Mouse (Mus musculus): ENCODE data around the gene Klk1b5. TPM values are rescaled to one million over a fixed set of nuclear protein-coding genes. Genes with fewer than 3 reads are reported as not detected.

Klk1b5 gene
- total and polyA plus RNA-seq, 2 experiments from 2014 or later, result not detected

DNA sequence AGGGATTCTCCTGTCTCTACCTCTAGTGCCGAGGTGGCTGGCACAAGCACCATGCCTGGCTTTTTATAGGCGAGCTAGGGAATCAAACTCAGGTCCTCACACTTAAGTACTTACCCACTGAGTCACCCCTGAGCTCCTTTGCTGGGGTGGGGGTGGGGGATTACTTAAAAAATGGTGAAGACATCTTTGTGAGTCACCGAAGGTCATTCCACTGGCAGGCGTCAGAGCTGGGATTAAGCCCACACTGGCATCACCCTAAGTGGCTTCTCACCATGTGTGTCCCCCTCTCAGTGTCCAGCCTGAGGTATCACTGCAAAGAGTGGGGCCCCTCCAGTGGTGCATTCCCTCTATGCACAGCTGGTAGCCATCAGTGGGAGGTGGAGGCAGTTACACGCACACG, 44.7 kb downstream of the Klk1b5 start:
- no peak overlapping the region for H3K4me2 ChIP-seq (ENCODE audit: low read depth, low read length)
- H3K9me3 ChIP-seq (replicated peaks; ENCODE audit: control insufficient read depth, low read length), result no peaks in the 10 kb centered on the region
- DNase-seq (ENCODE audit: low spot score) (no peak), ATAC-seq (ENCODE audit: insufficient read depth, low read depth) (no peak)
- peaks cover 18% of the 10 kb centered on the region for H3K27me3 ChIP-seq (ENCODE audit: control insufficient read depth, insufficient read depth, low read length)
- 68% methylated on average over 6 of the region's 6 CpGs for WGBS
- H3K4me3 ChIP-seq (ENCODE audit: low read depth, low read length), result no peak overlapping the region
- H3K27ac ChIP-seq (ENCODE audit: low read depth), result no peak overlapping the region
- no peaks in the 10 kb centered on the region for H3K4me1 ChIP-seq (ENCODE audit: control insufficient read depth, insufficient read depth)
- TF ChIP-seq CTCF (IDR thresholded peaks at IDR 0.05; ENCODE audit: low read depth) (no peak), EP300 (IDR thresholded peaks at IDR 0.05; ENCODE audit: low read depth) (no peak)
- H3K36me3 ChIP-seq (replicated peaks; ENCODE audit: control insufficient read depth, insufficient read depth, low read length), result no peaks in the 10 kb centered on the region
- no peak overlapping the region for H3K9ac ChIP-seq (replicated peaks; ENCODE audit: low read depth, low read length)

DNA sequence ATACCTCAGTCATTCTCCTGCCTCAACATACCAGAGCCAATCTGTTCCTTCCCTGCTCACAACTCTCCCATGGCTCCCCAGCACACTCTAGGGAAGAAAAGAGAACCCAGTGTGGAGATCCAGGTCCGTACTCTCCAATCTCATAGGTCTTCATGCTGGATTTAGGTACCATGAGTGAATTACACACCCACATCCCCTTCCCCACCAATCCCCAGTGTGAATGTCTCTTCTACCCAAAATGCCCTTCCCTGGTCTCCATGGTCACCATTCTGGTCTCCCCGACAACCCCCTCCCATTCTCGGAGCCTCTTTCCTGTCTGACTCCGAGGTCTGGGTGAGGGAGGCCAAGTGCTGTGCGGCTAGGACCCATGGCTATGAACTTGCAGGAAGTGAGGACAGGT, 45.4 kb downstream of the Klk1b5 start, which contains the start of gene Gm15517:
Gm15517 (plus strand) TSS at position 301 of the 400 bp plus-strand sequence.
- DNase-seq (ENCODE audit: low spot score), result no peak
- TF ChIP-seq CTCF (IDR thresholded peaks at IDR 0.05; ENCODE audit: low read depth) (no peak), EP300 (IDR thresholded peaks at IDR 0.05; ENCODE audit: low read depth) (no peak)
- WGBS, result 46% methylated on average over 5 of the region's 5 CpGs
- no peak for ATAC-seq (ENCODE audit: insufficient read depth, low read depth)
- Histone ChIP-seq H3K9ac (replicated peaks; ENCODE audit: low read depth, low read length) (no peak within 1 kb of the TSS), H3K27me3 (ENCODE audit: control insufficient read depth, insufficient read depth, low read length) (peaks cover 18% of the 10 kb centered on the region), H3K27ac (ENCODE audit: low read depth) (no peak within 1 kb of the TSS), H3K9me3 (replicated peaks; ENCODE audit: control insufficient read depth, low read length) (no peaks in the 10 kb centered on the region), H3K36me3 (replicated peaks; ENCODE audit: control insufficient read depth, insufficient read depth, low read length) (no peaks in the 10 kb centered on the region), H3K4me1 (ENCODE audit: control insufficient read depth, insufficient read depth) (no peaks in the 10 kb centered on the region), H3K4me2 (ENCODE audit: low read depth, low read length) (no peak within 1 kb of the TSS), H3K4me3 (ENCODE audit: low read depth, low read length) (no peak within 1 kb of the TSS)

DNA sequence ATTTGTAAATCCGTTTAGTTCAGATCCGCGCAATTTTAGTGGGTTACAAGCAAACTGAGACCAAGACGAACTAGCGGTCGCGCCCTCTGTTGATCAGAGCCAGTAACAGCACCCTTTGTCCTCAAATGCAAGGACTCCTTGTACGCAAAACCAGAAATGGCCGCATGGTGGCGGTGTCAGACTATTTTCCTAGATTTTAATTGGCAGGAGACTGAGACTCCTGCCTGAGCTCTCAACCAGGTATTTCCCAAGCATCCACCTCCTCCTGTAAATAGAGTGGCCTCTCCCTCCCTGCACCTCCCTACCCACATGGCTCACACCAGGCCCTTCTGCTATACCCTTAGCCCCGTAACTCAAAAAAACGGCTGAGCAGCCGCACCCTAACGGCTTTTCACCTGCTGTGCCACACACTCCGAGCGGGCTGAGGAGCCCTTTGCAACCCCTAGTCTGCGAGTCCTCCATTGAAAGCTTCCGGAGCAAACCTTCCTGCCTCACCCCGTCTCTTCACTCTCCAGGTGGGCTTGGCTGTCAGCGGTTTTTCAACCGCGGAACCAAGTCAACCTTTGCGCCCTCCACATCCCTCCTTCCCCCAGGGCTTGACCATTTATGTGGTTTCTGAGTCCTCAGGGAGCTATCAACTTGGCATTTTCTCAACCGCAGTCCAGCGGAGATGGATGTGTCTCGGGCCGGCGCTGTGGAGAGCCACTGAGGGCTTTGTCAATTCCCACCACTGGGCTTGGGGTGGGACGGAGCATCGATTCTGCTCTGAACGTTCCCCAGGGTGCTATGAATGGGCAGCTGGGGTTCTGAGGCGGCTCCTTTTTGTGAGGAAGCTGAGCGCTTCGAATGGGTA, 47.3 kb downstream of the Klk1b5 start:
- peaks cover 21% of the 10 kb centered on the region for H3K27me3 ChIP-seq (ENCODE audit: control insufficient read depth, insufficient read depth, low read length)
- ATAC-seq (ENCODE audit: insufficient read depth, low read depth), result peak; percentile 71; the same call in 1 of the 2 replicates

DNA sequence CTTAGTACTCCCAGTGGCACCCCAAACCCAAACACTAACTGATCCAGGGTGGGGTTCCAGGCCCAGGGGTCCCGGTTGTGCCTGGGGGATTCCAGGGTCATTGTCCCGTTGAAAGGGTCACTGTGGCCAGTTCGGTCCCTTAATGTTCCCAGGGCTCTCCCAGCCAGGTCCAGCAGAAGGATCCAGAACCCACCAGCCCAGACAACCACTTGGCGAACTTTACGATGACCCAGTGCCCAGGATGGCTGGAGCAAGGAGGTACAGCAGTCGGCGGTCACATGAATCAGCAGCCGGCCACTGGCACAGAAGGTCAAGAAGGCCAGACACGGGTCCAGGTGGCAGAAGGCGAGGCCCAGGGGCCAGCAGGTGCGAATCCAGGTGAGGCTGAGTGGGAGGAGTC, 52.4 kb downstream of the Klk1b5 start:
- H3K9ac ChIP-seq (replicated peaks; ENCODE audit: low read depth, low read length), result no peak overlapping the region
- WGBS, result 71% methylated on average over 11 of the region's 11 CpGs
- no peaks in the 10 kb centered on the region for H3K4me1 ChIP-seq (ENCODE audit: control insufficient read depth, insufficient read depth)
- DNase-seq (ENCODE audit: low spot score) (no peak), ATAC-seq (ENCODE audit: insufficient read depth, low read depth) (no peak)
- no peak overlapping the region for H3K4me2 ChIP-seq (ENCODE audit: low read depth, low read length)
- peaks cover 12% of the 10 kb centered on the region; the same call in 1 of the 2 replicates for H3K27me3 ChIP-seq (ENCODE audit: control insufficient read depth, insufficient read depth, low read length)
- no peak overlapping the region for H3K4me3 ChIP-seq (ENCODE audit: low read depth, low read length)
- TF ChIP-seq CTCF (IDR thresholded peaks at IDR 0.05; ENCODE audit: low read depth), result no peak
- no peak for TF ChIP-seq EP300 (IDR thresholded peaks at IDR 0.05; ENCODE audit: low read depth)
- H3K9me3 ChIP-seq (replicated peaks; ENCODE audit: control insufficient read depth, low read length), result no peaks in the 10 kb centered on the region
- no peak overlapping the region for H3K27ac ChIP-seq (ENCODE audit: low read depth)
- H3K36me3 ChIP-seq (replicated peaks; ENCODE audit: control insufficient read depth, insufficient read depth, low read length), result no peaks in the 10 kb centered on the region

More for the DNA sequence above, 47.3 kb downstream of the Klk1b5 start:
- H3K4me1 ChIP-seq (ENCODE audit: control insufficient read depth, insufficient read depth), result no peaks in the 10 kb centered on the region
- no peak overlapping the region for H3K4me3 ChIP-seq (ENCODE audit: low read depth, low read length)
- DNase-seq (ENCODE audit: low spot score), result peak; percentile 84
- H3K9me3 ChIP-seq (replicated peaks; ENCODE audit: control insufficient read depth, low read length), result no peaks in the 10 kb centered on the region
- WGBS, result 5% methylated on average over 34 of the region's 34 CpGs
- no peak overlapping the region for H3K9ac ChIP-seq (replicated peaks; ENCODE audit: low read depth, low read length)
- TF ChIP-seq CTCF (IDR thresholded peaks at IDR 0.05; ENCODE audit: low read depth), result peak; percentile 98
- TF ChIP-seq EP300 (IDR thresholded peaks at IDR 0.05; ENCODE audit: low read depth), result no peak
- no peak overlapping the region for H3K4me2 ChIP-seq (ENCODE audit: low read depth, low read length)
- no peak overlapping the region for H3K27ac ChIP-seq (ENCODE audit: low read depth)
- H3K36me3 ChIP-seq (replicated peaks; ENCODE audit: control insufficient read depth, insufficient read depth, low read length), result no peaks in the 10 kb centered on the region

DNA sequence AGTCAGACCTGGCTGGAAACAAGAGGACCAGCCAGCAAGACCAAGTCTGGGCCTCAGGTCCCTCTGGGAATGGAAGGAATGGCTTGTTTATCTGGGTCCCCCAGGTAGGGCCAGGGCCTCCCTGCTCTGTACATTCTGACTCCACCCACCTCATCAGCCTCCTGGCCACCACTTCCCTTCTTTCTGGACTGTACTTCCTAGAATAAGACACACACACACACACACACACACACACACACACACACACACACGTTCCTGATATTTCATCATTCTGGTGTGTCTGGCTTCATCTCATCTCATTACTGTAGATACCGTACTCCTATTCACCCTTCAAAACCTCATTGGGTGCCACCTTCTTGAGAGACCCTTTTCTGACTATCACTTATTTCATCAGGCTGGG, 53.7 kb downstream of the Klk1b5 start:
- no peak overlapping the region for H3K4me2 ChIP-seq (ENCODE audit: low read depth, low read length)
- DNase-seq (ENCODE audit: low spot score) (no peak), ATAC-seq (ENCODE audit: insufficient read depth, low read depth) (no peak)
- TF ChIP-seq CTCF (IDR thresholded peaks at IDR 0.05; ENCODE audit: low read depth), result no peak
- no peak for TF ChIP-seq EP300 (IDR thresholded peaks at IDR 0.05; ENCODE audit: low read depth)
- 78% methylated on average over 2 of the region's 2 CpGs for WGBS
- H3K4me1 ChIP-seq (ENCODE audit: control insufficient read depth, insufficient read depth), result no peaks in the 10 kb centered on the region
- H3K4me3 ChIP-seq (ENCODE audit: low read depth, low read length), result no peak overlapping the region
- H3K9ac ChIP-seq (replicated peaks; ENCODE audit: low read depth, low read length), result no peak overlapping the region
- H3K27ac ChIP-seq (ENCODE audit: low read depth), result no peak overlapping the region
- H3K9me3 ChIP-seq (replicated peaks; ENCODE audit: control insufficient read depth, low read length), result no peaks in the 10 kb centered on the region
- H3K27me3 ChIP-seq (ENCODE audit: control insufficient read depth, insufficient read depth, low read length), result peaks cover 15% of the 10 kb centered on the region; the same call in 1 of the 2 replicates
- no peaks in the 10 kb centered on the region for H3K36me3 ChIP-seq (replicated peaks; ENCODE audit: control insufficient read depth, insufficient read depth, low read length)

Other genes with a start within 250 kb of the Klk1b5 start
- not detected in 2 replicates for gene Klk1b1, start 249.2 kb upstream of the Klk1b5 start, total RNA-seq (2014; rRNA removed; ENCODE audit: low replicate concordance)
- not detected in 2 replicates for gene Klk1b1, start 249.2 kb upstream of the Klk1b5 start, polyA plus RNA-seq (2015; fragmentation: Nextera tagmentation; extraction: Ambion mirVana)
- not detected in 2 replicates for gene Klk1b9, start 239.9 kb upstream of the Klk1b5 start, total RNA-seq (2014; rRNA removed; ENCODE audit: low replicate concordance)
- gene Klk1b9, start 239.9 kb upstream of the Klk1b5 start, polyA plus RNA-seq (2015; fragmentation: Nextera tagmentation; extraction: Ambion mirVana), result not detected in 2 replicates
- gene Klk1b11, start 220.1 kb upstream of the Klk1b5 start, total RNA-seq (2014; rRNA removed; ENCODE audit: low replicate concordance), result not detected in 2 replicates
- gene Klk1b11, start 220.1 kb upstream of the Klk1b5 start, polyA plus RNA-seq (2015; fragmentation: Nextera tagmentation; extraction: Ambion mirVana), result not detected in 2 replicates
- not detected in 2 replicates for gene Klk1b26, start 203.8 kb upstream of the Klk1b5 start, total RNA-seq (2014; rRNA removed; ENCODE audit: low replicate concordance)
- not detected in 2 replicates for gene Klk1b26, start 203.8 kb upstream of the Klk1b5 start, polyA plus RNA-seq (2015; fragmentation: Nextera tagmentation; extraction: Ambion mirVana)
- gene Klk1b27, start 163.7 kb upstream of the Klk1b5 start, total RNA-seq (2014; rRNA removed; ENCODE audit: low replicate concordance), result not detected in 2 replicates
- gene Klk1b27, start 163.7 kb upstream of the Klk1b5 start, polyA plus RNA-seq (2015; fragmentation: Nextera tagmentation; extraction: Ambion mirVana), result not detected in 2 replicates
- gene Klk1b21, start 113.6 kb upstream of the Klk1b5 start, total RNA-seq (2014; rRNA removed; ENCODE audit: low replicate concordance), result not detected in 2 replicates
- gene Klk1b21, start 113.6 kb upstream of the Klk1b5 start, polyA plus RNA-seq (2015; fragmentation: Nextera tagmentation; extraction: Ambion mirVana), result not detected in 2 replicates
- gene Klk1b22, start 103.3 kb upstream of the Klk1b5 start, total RNA-seq (2014; rRNA removed; ENCODE audit: low replicate concordance), result not detected in 2 replicates
- gene Klk1b22, start 103.3 kb upstream of the Klk1b5 start, polyA plus RNA-seq (2015; fragmentation: Nextera tagmentation; extraction: Ambion mirVana), result not detected in 2 replicates
- not detected in 2 replicates for gene Klk1b16, start 79.2 kb upstream of the Klk1b5 start, total RNA-seq (2014; rRNA removed; ENCODE audit: low replicate concordance)
- gene Klk1b16, start 79.2 kb upstream of the Klk1b5 start, polyA plus RNA-seq (2015; fragmentation: Nextera tagmentation; extraction: Ambion mirVana), result not detected in 2 replicates
- gene Klk1b24, start 27.7 kb upstream of the Klk1b5 start, total RNA-seq (2014; rRNA removed; ENCODE audit: low replicate concordance), result not detected in 2 replicates
- gene Klk1b24, start 27.7 kb upstream of the Klk1b5 start, polyA plus RNA-seq (2015; fragmentation: Nextera tagmentation; extraction: Ambion mirVana), result not detected in 2 replicates
- not detected in 2 replicates for gene Klk1b3, start 17.8 kb upstream of the Klk1b5 start, total RNA-seq (2014; rRNA removed; ENCODE audit: low replicate concordance)
- not detected in 2 replicates for gene Klk1b3, start 17.8 kb upstream of the Klk1b5 start, polyA plus RNA-seq (2015; fragmentation: Nextera tagmentation; extraction: Ambion mirVana)
- not detected in 2 replicates for gene Klk1b4, start 8.5 kb upstream of the Klk1b5 start, total RNA-seq (2014; rRNA removed; ENCODE audit: low replicate concordance)
- not detected in 2 replicates for gene Klk1b4, start 8.5 kb upstream of the Klk1b5 start, polyA plus RNA-seq (2015; fragmentation: Nextera tagmentation; extraction: Ambion mirVana)
- not detected in 2 replicates for gene Klk1, start 9.4 kb downstream of the Klk1b5 start, total RNA-seq (2014; rRNA removed; ENCODE audit: low replicate concordance)
- gene Klk1, start 9.4 kb downstream of the Klk1b5 start, polyA plus RNA-seq (2015; fragmentation: Nextera tagmentation; extraction: Ambion mirVana), result 0.16 TPM in 1 of 2 replicates, not detected in the other
- not detected in 2 replicates for gene Gm36864, start 20.2 kb downstream of the Klk1b5 start, total RNA-seq (2014; rRNA removed; ENCODE audit: low replicate concordance)
- gene Gm36864, start 20.2 kb downstream of the Klk1b5 start, polyA plus RNA-seq (2015; fragmentation: Nextera tagmentation; extraction: Ambion mirVana), result not detected in 2 replicates
- gene 1700028J19Rik, start 30.8 kb downstream of the Klk1b5 start, total RNA-seq (2014; rRNA removed; ENCODE audit: low replicate concordance), result 0.15 and 0.31 TPM in 2 replicates
- gene 1700028J19Rik, start 30.8 kb downstream of the Klk1b5 start, polyA plus RNA-seq (2015; fragmentation: Nextera tagmentation; extraction: Ambion mirVana), result 1.2 and 1.3 TPM in 2 replicates
- gene 2410002F23Rik, start 30.8 kb downstream of the Klk1b5 start, total RNA-seq (2014; rRNA removed; ENCODE audit: low replicate concordance), result 127 and 130 TPM in 2 replicates
- 38.1 and 53.1 TPM in 2 replicates for gene 2410002F23Rik, start 30.8 kb downstream of the Klk1b5 start, polyA plus RNA-seq (2015; fragmentation: Nextera tagmentation; extraction: Ambion mirVana)
- gene Acp4, start 41.4 kb downstream of the Klk1b5 start, total RNA-seq (2014; rRNA removed; ENCODE audit: low replicate concordance), result not detected in 2 replicates
- not detected in 2 replicates for gene Acp4, start 41.4 kb downstream of the Klk1b5 start, polyA plus RNA-seq (2015; fragmentation: Nextera tagmentation; extraction: Ambion mirVana)
- gene Gm15517, start 45.5 kb downstream of the Klk1b5 start, total RNA-seq (2014; rRNA removed; ENCODE audit: low replicate concordance), result not detected in 2 replicates
- gene Gm15517, start 45.5 kb downstream of the Klk1b5 start, polyA plus RNA-seq (2015; fragmentation: Nextera tagmentation; extraction: Ambion mirVana), result not detected in 2 replicates
- gene Clec11a, start 91.0 kb downstream of the Klk1b5 start, total RNA-seq (2014; rRNA removed; ENCODE audit: low replicate concordance), result 1.4 and 1.7 TPM in 2 replicates
- gene Clec11a, start 91.0 kb downstream of the Klk1b5 start, polyA plus RNA-seq (2015; fragmentation: Nextera tagmentation; extraction: Ambion mirVana), result 1.00 and 1.3 TPM in 2 replicates
- gene Shank1, start 94.3 kb downstream of the Klk1b5 start, total RNA-seq (2014; rRNA removed; ENCODE audit: low replicate concordance), result 0.19 and 0.61 TPM in 2 replicates
- 0.33 and 0.36 TPM in 2 replicates for gene Shank1, start 94.3 kb downstream of the Klk1b5 start, polyA plus RNA-seq (2015; fragmentation: Nextera tagmentation; extraction: Ambion mirVana)
- 0.58 and 3.1 TPM in 2 replicates for gene Syt3, start 168.2 kb downstream of the Klk1b5 start, total RNA-seq (2014; rRNA removed; ENCODE audit: low replicate concordance)
- gene Syt3, start 168.2 kb downstream of the Klk1b5 start, polyA plus RNA-seq (2015; fragmentation: Nextera tagmentation; extraction: Ambion mirVana), result 0.81 and 0.86 TPM in 2 replicates
- not detected in 2 replicates for gene 1700008O03Rik, start 169.9 kb downstream of the Klk1b5 start, total RNA-seq (2014; rRNA removed; ENCODE audit: low replicate concordance)
- gene 1700008O03Rik, start 169.9 kb downstream of the Klk1b5 start, polyA plus RNA-seq (2015; fragmentation: Nextera tagmentation; extraction: Ambion mirVana), result 0.14 and 0.52 TPM in 2 replicates
- gene Lrrc4b, start 213.1 kb downstream of the Klk1b5 start, total RNA-seq (2014; rRNA removed; ENCODE audit: low replicate concordance), result 55.6 and 89.5 TPM in 2 replicates
- 2.8 TPM in 2 replicates for gene Lrrc4b, start 213.1 kb downstream of the Klk1b5 start, polyA plus RNA-seq (2015; fragmentation: Nextera tagmentation; extraction: Ambion mirVana)
- gene Aspdh, start 249.4 kb downstream of the Klk1b5 start, total RNA-seq (2014; rRNA removed; ENCODE audit: low replicate concordance), result 7.5 TPM in 1 of 2 replicates, not detected in the other
- 0.40 and 0.86 TPM in 2 replicates for gene Aspdh, start 249.4 kb downstream of the Klk1b5 start, polyA plus RNA-seq (2015; fragmentation: Nextera tagmentation; extraction: Ambion mirVana)